Mouse (Mus musculus) C2C12 (cell line): ENCODE results near the gene Adck1. TPM values are rescaled to one million over a fixed set of nuclear protein-coding genes. Genes with fewer than 3 reads are reported as not detected.
"Not testable (repeated sequence)": the region's sequence is repeated elsewhere in the genome, so short reads cannot be mapped to it uniquely, and the experiment has no call there.

Experiments used
- H3K27me3 ChIP-seq: one replicate; pipeline ENCODE4 v1.6.1; 2011; ENCODE audit not compliant: control insufficient read depth, insufficient read depth, insufficient read length
- H3K36me3 ChIP-seq: one replicate; pipeline ENCODE4 v1.6.1; 2011; ENCODE audit not compliant: control insufficient read depth, insufficient read depth
- H3K4me3 ChIP-seq: one replicate; pipeline ENCODE4 v1.5.1; 2011; ENCODE audit warnings: mild to moderate bottlenecking, control low read depth; ENCODE audit not compliant: poor library complexity, insufficient read depth, severe bottlenecking
- H3K79me2 ChIP-seq: one replicate; pipeline ENCODE4 v1.6.1; 2011; ENCODE audit not compliant: control insufficient read depth, insufficient read depth
- H3K79me3 ChIP-seq: one replicate; pipeline ENCODE4 v1.6.1; 2011; ENCODE audit warnings: low read depth, control low read depth
- H3ac ChIP-seq: one replicate; pipeline ENCODE3; 2011; ENCODE audit warnings: low read depth; ENCODE audit not compliant: control insufficient read depth, insufficient read length
- CEBPB ChIP-seq: IDR thresholded peaks from one replicate; pipeline ENCODE4 v1.6.1; 2011; ENCODE audit warnings: low read depth, mild to moderate bottlenecking, control low read depth, moderate library complexity
- CTCF ChIP-seq: IDR thresholded peaks from one replicate; pipeline ENCODE4 v1.5.1; 2011; ENCODE audit not compliant: control insufficient read depth, insufficient read depth, insufficient read length
- FOSL1 ChIP-seq: IDR thresholded peaks from one replicate; pipeline ENCODE4 v1.8.0; 2011; ENCODE audit warnings: mild to moderate bottlenecking, low read length; ENCODE audit not compliant: poor library complexity, insufficient read depth, severe bottlenecking
- MAX ChIP-seq: IDR thresholded peaks from one replicate; pipeline ENCODE4 v1.6.1; 2011; ENCODE audit warnings: mild to moderate bottlenecking, control low read depth
- MYOD1 ChIP-seq: IDR thresholded peaks from one replicate; pipeline ENCODE4 v1.6.1; 2011; ENCODE audit warnings: low read depth; ENCODE audit not compliant: control insufficient read depth, insufficient read length
- MYOG ChIP-seq: IDR thresholded peaks from one replicate; pipeline ENCODE4 v1.6.1; 2011; ENCODE audit not compliant: control insufficient read depth, insufficient read length; ENCODE audit errors: extremely low read depth
- USF1 ChIP-seq: IDR thresholded peaks from one replicate; pipeline ENCODE4 v1.6.1; 2011; ENCODE audit warnings: low read depth, mild to moderate bottlenecking, control low read depth, moderate library complexity
- polyA plus RNA-seq: library from polyadenylated mRNA; unstranded; fragments of >200 nt; fragmentation: generic; extraction: Trizol; gene quantifications from one replicate; pipeline ENCODE4 v1.2.1, GENCODE M21; 2012; ENCODE audit warnings: missing spikeins

Gene Adck1
- polyA plus RNA-seq, 1 experiment = 24.1 TPM

DNA sequence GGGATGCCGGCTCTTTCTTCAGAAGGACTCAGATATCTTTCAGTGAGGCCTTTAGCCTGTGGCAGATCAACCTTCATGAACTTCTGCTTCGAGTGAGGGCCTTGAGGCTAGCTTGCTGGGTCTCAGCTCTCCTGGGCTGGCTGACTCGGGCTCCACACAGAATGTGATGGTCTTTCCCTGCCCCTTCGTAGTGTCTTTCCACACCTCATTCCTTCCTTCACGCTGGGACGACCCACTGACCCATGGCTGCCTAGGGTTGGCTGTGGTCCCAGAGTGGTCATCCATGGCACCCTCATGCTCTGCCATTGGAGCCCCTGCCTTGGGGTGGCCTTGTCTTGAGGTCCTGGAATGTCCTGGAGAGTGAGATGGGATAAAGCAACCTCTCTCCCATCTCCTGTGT lies 100.7 kb downstream of the Adck1 start:
- Histone ChIP-seq H3K79me2 (no peaks in the 10 kb centered on the region), H3K4me3 (no peak overlapping the region), H3ac (no peak overlapping the region), H3K27me3 (no peaks in the 10 kb centered on the region), H3K79me3 (no peaks in the 10 kb centered on the region), H3K36me3 (no peaks in the 10 kb centered on the region)
- TF ChIP-seq MAX (no peak), CTCF (no peak), CEBPB (no peak), MYOG (no peak), USF1 (no peak), FOSL1 (no peak), MYOD1 (no peak)

DNA sequence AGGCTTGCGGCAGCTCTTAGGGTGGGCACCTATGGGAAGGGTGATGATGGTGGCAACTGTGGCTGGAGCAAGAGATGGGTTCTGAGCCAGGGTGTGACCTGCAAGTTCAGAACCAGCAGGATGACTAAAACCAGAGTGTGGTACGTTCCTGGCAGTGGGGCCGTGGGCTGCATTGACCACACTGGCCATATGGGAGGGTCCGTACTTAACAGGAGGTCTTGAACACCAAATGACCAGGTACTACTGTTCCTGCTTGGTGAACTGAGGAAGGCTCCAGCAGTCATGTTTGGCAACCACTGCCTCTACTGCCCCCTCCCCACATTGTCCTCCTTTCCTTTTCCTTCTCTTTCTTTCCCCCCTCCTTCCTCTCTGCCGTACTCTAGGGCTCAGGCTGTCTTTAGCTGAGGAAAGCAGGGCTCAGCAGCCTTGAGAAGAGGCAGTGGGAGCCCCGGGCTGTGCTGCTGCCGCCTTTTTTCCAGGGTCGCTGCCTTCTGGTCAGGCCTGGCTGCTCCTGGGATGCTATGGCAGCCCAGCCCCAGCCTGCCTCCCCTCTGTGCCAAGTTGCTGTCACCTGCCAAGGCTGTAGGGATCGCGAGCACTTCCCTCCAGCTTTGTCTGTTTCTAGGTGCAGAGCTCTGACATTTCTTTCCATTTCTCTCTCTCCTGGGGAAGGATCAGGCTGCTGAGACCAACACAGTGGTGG lies 103.4 kb downstream of the Adck1 start:
- no peaks in the 10 kb centered on the region for H3K27me3 ChIP-seq
- H3K79me3 ChIP-seq = no peaks in the 10 kb centered on the region
- no peak for TF ChIP-seq MAX
- TF ChIP-seq MYOD1 = no peak
- no peak for TF ChIP-seq USF1
- no peak for TF ChIP-seq FOSL1
- TF ChIP-seq MYOG = no peak
- no peak for TF ChIP-seq CEBPB
- no peak for TF ChIP-seq CTCF
- H3ac ChIP-seq = no peak overlapping the region
- no peak overlapping the region for H3K4me3 ChIP-seq
- no peaks in the 10 kb centered on the region for H3K79me2 ChIP-seq
- no peaks in the 10 kb centered on the region for H3K36me3 ChIP-seq

DNA sequence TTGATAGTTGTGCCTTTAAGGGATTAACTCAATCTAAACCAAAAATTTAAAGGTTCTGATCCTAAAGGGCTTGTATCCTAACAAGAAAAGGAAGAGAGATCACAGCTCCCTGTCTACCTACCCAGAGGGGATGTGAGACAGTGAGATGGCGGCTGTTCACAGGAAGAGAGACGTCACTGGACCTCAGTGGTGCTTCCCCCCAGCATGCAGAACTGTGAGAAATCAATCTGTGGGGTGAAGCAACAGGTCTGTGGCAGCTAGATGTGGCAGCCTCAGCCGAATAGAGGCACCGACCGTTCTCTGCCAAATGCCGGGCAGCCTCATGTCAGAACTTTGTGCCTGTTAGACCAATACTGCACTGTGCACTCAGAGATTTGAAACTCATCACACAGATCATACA lies 106.4 kb downstream of the Adck1 start:
- H3ac ChIP-seq = no peak overlapping the region
- H3K79me2 ChIP-seq = no peaks in the 10 kb centered on the region
- no peaks in the 10 kb centered on the region for H3K79me3 ChIP-seq
- H3K4me3 ChIP-seq = no peak overlapping the region
- TF ChIP-seq CEBPB (no peak), USF1 (no peak), FOSL1 (no peak), CTCF (no peak), MAX (no peak), MYOG (no peak), MYOD1 (no peak)
- H3K36me3 ChIP-seq = no peaks in the 10 kb centered on the region
- no peaks in the 10 kb centered on the region for H3K27me3 ChIP-seq

DNA sequence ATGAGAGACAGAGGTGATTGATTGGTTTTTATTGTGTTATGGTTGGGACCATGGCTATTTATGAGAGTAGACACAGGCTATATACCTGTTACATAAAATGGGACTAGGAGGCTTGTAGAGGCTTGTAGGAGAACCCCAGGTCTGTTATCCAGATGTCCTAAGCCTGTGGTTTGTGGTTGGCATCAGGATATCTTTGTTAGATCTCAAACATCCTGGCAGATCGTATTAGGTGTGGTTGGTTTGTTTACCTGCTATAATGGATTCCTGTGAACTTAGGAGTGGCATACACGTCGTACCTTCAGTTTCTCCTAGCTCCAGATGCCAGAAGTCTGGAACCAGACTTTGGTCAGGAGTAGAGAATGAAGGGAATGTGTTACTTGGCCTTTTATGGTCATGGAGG lies 106.9 kb downstream of the Adck1 start:
- H3K4me3 ChIP-seq = no peak overlapping the region
- H3K36me3 ChIP-seq = no peaks in the 10 kb centered on the region
- no peak overlapping the region for H3ac ChIP-seq
- no peaks in the 10 kb centered on the region for H3K79me3 ChIP-seq
- no peak for TF ChIP-seq CEBPB
- no peak for TF ChIP-seq FOSL1
- TF ChIP-seq CTCF = no peak
- TF ChIP-seq MAX = no peak
- no peak for TF ChIP-seq MYOD1
- no peak for TF ChIP-seq MYOG
- TF ChIP-seq USF1 = no peak
- H3K79me2 ChIP-seq = no peaks in the 10 kb centered on the region
- H3K27me3 ChIP-seq = no peaks in the 10 kb centered on the region

DNA sequence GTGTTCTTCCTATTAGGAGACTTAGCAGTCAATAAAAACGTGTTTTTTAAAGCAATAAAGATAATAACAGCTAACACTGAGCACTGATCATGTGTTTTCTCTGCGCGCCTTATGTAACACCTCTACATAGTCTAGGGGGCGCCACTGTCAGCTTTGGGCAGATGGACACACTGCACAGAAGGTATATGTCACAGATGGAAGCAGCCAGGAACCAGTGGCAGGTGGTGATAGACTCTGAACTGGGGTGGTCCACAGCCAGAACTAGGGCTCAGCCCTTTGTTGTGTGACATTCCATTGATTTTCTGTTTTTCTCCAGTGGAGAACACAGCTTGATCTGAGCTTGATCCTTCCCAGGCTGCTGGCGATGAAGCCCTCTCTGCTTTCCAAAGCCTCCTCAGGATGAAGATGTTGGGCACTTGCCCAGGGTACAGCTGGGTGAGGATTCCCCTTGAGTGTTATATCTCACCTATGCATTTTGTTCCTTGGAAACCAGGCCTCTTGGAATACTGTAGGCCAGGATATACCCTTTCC lies 107.6 kb downstream of the Adck1 start:
- H3K36me3 ChIP-seq = no peaks in the 10 kb centered on the region
- H3K4me3 ChIP-seq = no peak overlapping the region
- no peaks in the 10 kb centered on the region for H3K79me2 ChIP-seq
- no peak overlapping the region for H3ac ChIP-seq
- H3K79me3 ChIP-seq = no peaks in the 10 kb centered on the region
- H3K27me3 ChIP-seq = no peaks in the 10 kb centered on the region
- TF ChIP-seq CTCF (no peak), MYOD1 (no peak), MYOG (no peak), CEBPB (no peak), FOSL1 (no peak), MAX (no peak), USF1 (no peak)

DNA sequence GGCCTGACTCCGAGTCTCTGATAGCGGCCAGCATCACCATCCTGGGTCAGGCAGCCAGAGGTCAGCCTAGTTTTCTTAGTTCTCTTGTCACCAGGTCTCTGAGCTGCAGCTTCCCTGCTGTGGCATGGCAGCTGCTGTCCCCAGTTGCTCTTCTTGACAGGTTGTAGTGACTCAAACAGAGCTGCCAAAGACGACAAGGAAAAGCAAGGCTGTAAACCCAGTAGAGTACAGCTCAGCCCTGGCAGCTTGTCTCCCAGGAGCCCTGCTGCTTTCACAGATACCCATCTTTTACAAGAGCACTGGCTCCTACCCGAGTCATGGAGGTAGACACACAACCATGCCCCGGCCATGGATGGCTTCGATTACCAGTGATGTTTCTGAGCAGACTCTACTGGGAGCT lies 108.3 kb downstream of the Adck1 start:
- Histone ChIP-seq H3ac (no peak overlapping the region), H3K79me3 (no peaks in the 10 kb centered on the region), H3K4me3 (no peak overlapping the region), H3K36me3 (no peaks in the 10 kb centered on the region), H3K27me3 (no peaks in the 10 kb centered on the region), H3K79me2 (no peaks in the 10 kb centered on the region)
- no peak for TF ChIP-seq MYOD1
- TF ChIP-seq CTCF = no peak
- TF ChIP-seq CEBPB = no peak
- no peak for TF ChIP-seq FOSL1
- no peak for TF ChIP-seq MAX
- TF ChIP-seq USF1 = no peak
- TF ChIP-seq MYOG = no peak

DNA sequence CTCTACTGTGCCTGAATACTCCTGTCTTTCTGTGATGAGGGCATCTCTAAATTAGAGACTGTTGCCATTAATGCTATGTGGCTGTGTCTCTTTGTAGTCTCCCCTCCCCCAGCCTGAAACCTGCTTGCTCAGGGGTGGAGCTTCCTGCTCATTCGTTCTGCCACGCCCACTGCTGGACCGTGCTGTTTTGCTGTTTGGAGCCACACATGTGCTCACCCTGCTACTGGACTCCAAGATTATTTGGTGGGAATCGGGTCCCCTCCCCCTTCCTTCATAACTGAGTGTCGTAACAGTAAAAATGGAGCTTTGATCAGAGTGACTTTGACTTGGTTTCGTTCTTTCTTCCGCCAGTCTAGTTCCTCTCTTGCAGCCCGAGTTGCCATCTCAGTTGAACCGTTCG lies 111.5 kb downstream of the Adck1 start:
- H3K36me3 ChIP-seq = not testable (repeated sequence)

More for the DNA sequence above, 111.5 kb downstream of the Adck1 start:
- not testable (repeated sequence) for H3ac ChIP-seq, H3K27me3 ChIP-seq, H3K79me3 ChIP-seq, H3K4me3 ChIP-seq, H3K79me2 ChIP-seq
